ENCODE assay signal across 9 mouse cellular contexts in genomic region chr14:15437501-15437941, GRCm38 (mm10). TPM values are rescaled to one million over a fixed set of nuclear protein-coding genes. Genes with fewer than 3 reads are reported as not detected.
DNase-seq lines count a peak whose midpoint lies in the region; ATAC-seq and TF ChIP-seq lines count a peak whose summit lies in the region.
"Had no signal": no experiment of that assay in that cellular context is flagged by ENCODE, and none has a peak within 500 bp of the region (broad histone marks: within the 10 kb centered on the region; RNA-seq: fewer than 3 reads in every experiment).

No protein-coding gene starts in this region.

- 0 out of 2 replicates have a peak, but pooled peaks have one; percentile 35 for ATAC-seq in intestine, embryonic 15.5 days
- ATAC-seq in midbrain, embryonic 11.5 days (ENCODE audit: low FRiP score) = peak; percentile 15; the same call in 1 of the 2 replicates
- ATAC-seq in stomach, postnatal 0 days (ENCODE audit: low FRiP score, low TSS enrichment) = no peak

- H3K4me2 ChIP-seq in intestine, embryonic 15.5 days (replicated peaks) = peak overlapping the region; percentile 98
- H3K4me2 ChIP-seq in midbrain, embryonic 11.5 days = peak overlapping the region; percentile 91
- H3K4me2 ChIP-seq in stomach, postnatal 0 days (replicated peaks; ENCODE audit: low read depth) = peak overlapping the region; percentile 85

- peak; percentile 24 for DNase-seq in kidney, adult 2 months
- no peak for DNase-seq in kidney, adult 11 months
- DNase-seq in cerebellum, adult 9-11 months = peak; percentile 80
- peak; percentile 94 for DNase-seq in heart, adult 11 months
- DNase-seq in midbrain, embryonic 11.5 days (ENCODE audit: low spot score, missing footprints) = peak; percentile 87
- no peak for DNase-seq in stomach, postnatal 0 days (ENCODE audit: low spot score)
- no peak for DNase-seq in thymus, adult 18-20 months

- 5% methylated on average over 15 of the region's 15 CpGs for WGBS in kidney, adult 2 months
- WGBS in intestine, embryonic 15.5 days = 4% methylated on average over 15 of the region's 15 CpGs
- WGBS in midbrain, embryonic 11.5 days = 3% methylated on average over 15 of the region's 15 CpGs
- WGBS in stomach, postnatal 0 days = 10% methylated on average over 15 of the region's 15 CpGs

- no peak for TF ChIP-seq EP300 in stomach, postnatal 0 days (optimal IDR thresholded peaks at IDR 0.05)

- no peak for TF ChIP-seq POLR2A in kidney, adult 2 months (IDR thresholded peaks at IDR 0.05; ENCODE audit: low read depth, low read length)

- H3K27ac ChIP-seq in kidney, adult 2 months (ENCODE audit: insufficient read depth, low read depth, low read length) = peak overlapping the region; percentile 1; the same call in 1 of the 2 replicates
- H3K27ac ChIP-seq in intestine, embryonic 15.5 days = no peak overlapping the region
- H3K27ac ChIP-seq in midbrain, embryonic 11.5 days (ENCODE audit: low read depth, low read length) = no peak overlapping the region
- H3K27ac ChIP-seq in stomach, postnatal 0 days (replicated peaks) = no peak overlapping the region
- H3K27ac ChIP-seq: liver, embryonic 14.5 days had no signal

- H3K4me3 ChIP-seq in kidney, adult 2 months (ENCODE audit: insufficient read depth, low read depth, low read length) = peak overlapping the region; percentile 55
- H3K4me3 ChIP-seq in intestine, embryonic 15.5 days (replicated peaks) = peak overlapping the region; percentile 56
- peak overlapping the region; percentile 51 for H3K4me3 ChIP-seq in midbrain, embryonic 11.5 days (ENCODE audit: low read depth, low read length)
- H3K4me3 ChIP-seq in stomach, postnatal 0 days (ENCODE audit: low read depth, low read length) = peak overlapping the region; percentile 50

- no peaks in the 10 kb centered on the region; the same call in 1 of the 2 replicates for H3K27me3 ChIP-seq in kidney, adult 2 months (replicated peaks; ENCODE audit: control insufficient read depth, insufficient read depth, low read length)
- H3K27me3 ChIP-seq in intestine, embryonic 15.5 days (replicated peaks) = peaks cover 5% of the 10 kb centered on the region; the same call in 1 of the 2 replicates
- H3K27me3 ChIP-seq in midbrain, embryonic 11.5 days (ENCODE audit: control insufficient read depth, insufficient read depth, low read length) = peaks cover 14% of the 10 kb centered on the region
- H3K27me3 ChIP-seq in stomach, postnatal 0 days (ENCODE audit: control insufficient read depth, insufficient read depth, low read length) = no peaks in the 10 kb centered on the region

- H3K9ac ChIP-seq in intestine, embryonic 15.5 days = peak overlapping the region; percentile 49
- H3K9ac ChIP-seq in midbrain, embryonic 11.5 days (ENCODE audit: low read length) = no peak overlapping the region
- H3K9ac ChIP-seq in stomach, postnatal 0 days (ENCODE audit: low read length) = no peak overlapping the region
- H3K9ac ChIP-seq: liver, embryonic 14.5 days had no signal

- no peak for TF ChIP-seq CTCF in kidney, adult 2 months (conservative IDR thresholded peaks at IDR 0.05; ENCODE audit: insufficient read depth, insufficient read length, low read depth, low read length)
- no peak for TF ChIP-seq CTCF in stomach, postnatal 0 days (IDR thresholded peaks at IDR 0.05; ENCODE audit: low read depth)

- H3K36me3 ChIP-seq in kidney, adult 2 months (ENCODE audit: control insufficient read depth, insufficient read depth, low read length) = no peaks in the 10 kb centered on the region
- H3K36me3 ChIP-seq in intestine, embryonic 15.5 days = no peaks in the 10 kb centered on the region
- H3K36me3 ChIP-seq in midbrain, embryonic 11.5 days (ENCODE audit: control insufficient read depth, insufficient read depth, low read length) = no peaks in the 10 kb centered on the region
- no peaks in the 10 kb centered on the region for H3K36me3 ChIP-seq in stomach, postnatal 0 days (ENCODE audit: control insufficient read depth, insufficient read depth, low read length)

- no peaks in the 10 kb centered on the region for H3K4me1 ChIP-seq in kidney, adult 2 months (ENCODE audit: control insufficient read depth, insufficient read depth, low read length)
- 0 out of 2 replicates have a peak, but pooled peaks cover 5% of the 10 kb centered on the region for H3K4me1 ChIP-seq in intestine, embryonic 15.5 days (replicated peaks)
- H3K4me1 ChIP-seq in midbrain, embryonic 11.5 days (ENCODE audit: control insufficient read depth, insufficient read depth, low read length) = no peaks in the 10 kb centered on the region; the same call in 1 of the 2 replicates
- no peaks in the 10 kb centered on the region for H3K4me1 ChIP-seq in stomach, postnatal 0 days (replicated peaks; ENCODE audit: control insufficient read depth, insufficient read depth)

- H3K9me3 ChIP-seq in intestine, embryonic 15.5 days = no peaks in the 10 kb centered on the region
- no peaks in the 10 kb centered on the region for H3K9me3 ChIP-seq in midbrain, embryonic 11.5 days (ENCODE audit: control insufficient read depth, low read length)
- no peaks in the 10 kb centered on the region for H3K9me3 ChIP-seq in stomach, postnatal 0 days (ENCODE audit: control insufficient read depth, low read length)

RNA-seq across cellular contexts. Expression of gene Lrrc3b, which starts 1.3 kb away (rescaled TPM):
- 2.9 and 3.5 TPM in 2 replicates for polyA plus RNA-seq in kidney, adult 2 months (2012; rRNA removed)
- 4.3 and 5.6 TPM in 2 replicates for polyA plus RNA-seq in intestine, embryonic 15.5 days (2015; fragmentation: Nextera tagmentation; extraction: Ambion mirVana)
- 0.77 and 1.9 TPM in 2 replicates for polyA plus RNA-seq in midbrain, embryonic 11.5 days (2014; fragmentation: Nextera tagmentation; extraction: Ambion mirVana)
- 1.5 TPM in 2 replicates for polyA plus RNA-seq in stomach, postnatal 0 days (2015; fragmentation: Nextera tagmentation; extraction: Ambion mirVana)

Comparison
In these comparisons a context has a peak if more than half of its experiments do, and no peak if none do; other contexts are left out.
1. DNase-seq: peak in kidney, adult 2 months (single experiment), cerebellum, adult 9-11 months (single experiment), heart, adult 11 months (single experiment) and midbrain, embryonic 11.5 days (single experiment); none in kidney, adult 11 months (single experiment), stomach, postnatal 0 days (single experiment) and thymus, adult 18-20 months (0 of 2).
2. Peak in every context shown above with its lines, with median percentiles within 50 percentile points of each other: H3K4me3 ChIP-seq and H3K4me2 ChIP-seq.